ENCODE assay signal across 8 mouse cellular contexts in genomic region chrX:71491931-71492633, GRCm38 (mm10). TPM values are rescaled to one million over a fixed set of nuclear protein-coding genes. Genes with fewer than 3 reads are reported as not detected.
DNase-seq lines count a peak whose midpoint lies in the region; ATAC-seq lines count a peak whose summit lies in the region.

No protein-coding gene starts in this region.

- no peaks in the 10 kb centered on the region for H3K9me3 ChIP-seq in forebrain, embryonic 11.5 days (ENCODE audit: control insufficient read depth, low read length)
- no peaks in the 10 kb centered on the region for H3K9me3 ChIP-seq in limb, embryonic 13.5 days
- no peaks in the 10 kb centered on the region for H3K9me3 ChIP-seq in stomach, embryonic 15.5 days

- no peaks in the 10 kb centered on the region for H3K4me1 ChIP-seq in forebrain, embryonic 11.5 days (replicated peaks; ENCODE audit: control insufficient read depth, insufficient read depth, low read length)
- H3K4me1 ChIP-seq in limb, embryonic 13.5 days, result peaks cover 7% of the 10 kb centered on the region; the same call in 1 of the 2 replicates
- no peaks in the 10 kb centered on the region; the same call in 1 of the 2 replicates for H3K4me1 ChIP-seq in stomach, embryonic 15.5 days

- DNase-seq in kidney, adult 11 months, result peak; percentile 7
- no peak for DNase-seq in kidney, postnatal 25 days
- DNase-seq in MN1 (ENCODE audit: low spot score), result peak; percentile 7
- no peak for DNase-seq in forebrain, embryonic 11.5 days (ENCODE audit: low spot score)
- no peak for DNase-seq in embryo, embryonic 9.5 days (ENCODE audit: extremely low spot score)

- no peaks in the 10 kb centered on the region for H3K36me3 ChIP-seq in forebrain, embryonic 11.5 days (ENCODE audit: control insufficient read depth, insufficient read depth, low read length)
- H3K36me3 ChIP-seq in limb, embryonic 13.5 days, result no peaks in the 10 kb centered on the region
- no peaks in the 10 kb centered on the region for H3K36me3 ChIP-seq in stomach, embryonic 15.5 days

- ATAC-seq in forebrain, embryonic 11.5 days (replicated peaks; ENCODE audit: low FRiP score), result peak; percentile 86
- ATAC-seq in limb, embryonic 13.5 days (ENCODE audit: low FRiP score, low read depth), result peak; percentile 81
- ATAC-seq in stomach, embryonic 15.5 days (ENCODE audit: insufficient read depth, low FRiP score, low read depth), result no peak
- ATAC-seq in megakaryocyte-erythroid progenitor cell, adult 5-6 weeks (replicated peaks; ENCODE audit: low FRiP score, low TSS enrichment, poor library complexity, severe bottlenecking), result no peak

- no peaks in the 10 kb centered on the region for H3K27me3 ChIP-seq in forebrain, embryonic 11.5 days (ENCODE audit: control insufficient read depth, insufficient read depth, low read length)
- no peaks in the 10 kb centered on the region; the same call in 1 of the 2 replicates for H3K27me3 ChIP-seq in limb, embryonic 13.5 days
- H3K27me3 ChIP-seq in stomach, embryonic 15.5 days (replicated peaks), result no peaks in the 10 kb centered on the region

- peak overlapping the region; percentile 64 for H3K9ac ChIP-seq in forebrain, embryonic 11.5 days (ENCODE audit: low read length)
- H3K9ac ChIP-seq in limb, embryonic 13.5 days, result peak overlapping the region; percentile 72
- peak overlapping the region; percentile 39; the same call in 1 of the 2 replicates for H3K9ac ChIP-seq in stomach, embryonic 15.5 days

- peak overlapping the region; percentile 58 for H3K4me2 ChIP-seq in forebrain, embryonic 11.5 days (ENCODE audit: low read depth, low read length, severe bottlenecking)
- peak overlapping the region; percentile 68 for H3K4me2 ChIP-seq in limb, embryonic 13.5 days (replicated peaks)
- H3K4me2 ChIP-seq in stomach, embryonic 15.5 days, result peak overlapping the region; percentile 61

- WGBS in forebrain, embryonic 11.5 days, result 24% methylated on average over 17 of the region's 17 CpGs
- WGBS in limb, embryonic 13.5 days, result 36% methylated on average over 17 of the region's 17 CpGs
- WGBS in stomach, embryonic 15.5 days, result 23% methylated on average over 17 of the region's 17 CpGs

- H3K4me3 ChIP-seq in forebrain, embryonic 11.5 days (ENCODE audit: low read depth, low read length), result peak overlapping the region; percentile 48
- H3K4me3 ChIP-seq in limb, embryonic 13.5 days, result peak overlapping the region; percentile 52
- H3K4me3 ChIP-seq in stomach, embryonic 15.5 days (replicated peaks), result peak overlapping the region; percentile 54

- H3K27ac ChIP-seq in forebrain, embryonic 11.5 days (ENCODE audit: low read depth, low read length), result 0 out of 2 replicates have a peak overlapping the region, but pooled peaks have one; percentile 18
- peak overlapping the region; percentile 89 for H3K27ac ChIP-seq in limb, embryonic 13.5 days
- H3K27ac ChIP-seq in stomach, embryonic 15.5 days, result peak overlapping the region; percentile 91

RNA-seq across cellular contexts. Expression of gene Cd99l2, which starts 0.6 kb away (rescaled TPM):
- polyA plus RNA-seq in forebrain, embryonic 11.5 days (2014; fragmentation: Nextera tagmentation; extraction: Ambion mirVana), result 25.4 and 27.8 TPM in 2 replicates
- 32.7 and 33.0 TPM in 2 replicates for polyA plus RNA-seq in limb, embryonic 13.5 days (2015; fragmentation: Nextera tagmentation; extraction: Ambion mirVana)
- 31.0 and 31.5 TPM in 2 replicates for polyA plus RNA-seq in stomach, embryonic 15.5 days (2015; fragmentation: Nextera tagmentation; extraction: Ambion mirVana)
- 11.0 and 13.3 TPM in 2 replicates for total RNA-seq in megakaryocyte-erythroid progenitor cell, adult 5-6 weeks (2014; fragmentation: Nextera tagmentation)
- 18.9 and 20.3 TPM in 2 replicates for total RNA-seq in megakaryocyte-erythroid progenitor cell, adult 5-6 weeks (2017)

Comparison
In these comparisons a context has a peak if more than half of its experiments do, and no peak if none do; other contexts are left out.
1. DNase-seq: peak in kidney, adult 11 months (single experiment) and MN1 (single experiment); none in kidney, postnatal 25 days (0 of 2), forebrain, embryonic 11.5 days (single experiment) and embryo, embryonic 9.5 days (single experiment).
2. ATAC-seq: peak in forebrain, embryonic 11.5 days (single experiment) and limb, embryonic 13.5 days (single experiment); none in stomach, embryonic 15.5 days (single experiment) and megakaryocyte-erythroid progenitor cell, adult 5-6 weeks (single experiment).
3. H3K27ac ChIP-seq: peak in every context shown above with its lines; median percentile 91 in stomach, embryonic 15.5 days; 89 in limb, embryonic 13.5 days; 18 in forebrain, embryonic 11.5 days.
4. Peak in every context shown above with its lines, with median percentiles within 50 percentile points of each other: H3K4me2 ChIP-seq, H3K4me3 ChIP-seq and H3K9ac ChIP-seq.